Mouse (Mus musculus) left cerebral cortex, postnatal 4 days (tissue): ENCODE data around the gene Arhgap15. TPM values are rescaled to one million over a fixed set of nuclear protein-coding genes. Genes with fewer than 3 reads are reported as not detected.

ENCODE experiments used
- DNase-seq: peaks from one replicate; pipeline ENCODE4 v3.0.0-alpha.2; 2022
- intact Hi-C: fragments of 180-260 bp; cut with DNase I; formaldehyde crosslinking; loops from one replicate; pipeline ENCODE4 v1.15.1; 2025
- total RNA-seq, 2 experiments: library from RNA; stranded (reverse); gene quantifications; 2 replicates each; pipeline ENCODE4 v1.2.3; 2021

The Arhgap15 gene
- total RNA-seq, 2 experiments from 2014 or later, result 2.1 to 2.6 TPM

DNA sequence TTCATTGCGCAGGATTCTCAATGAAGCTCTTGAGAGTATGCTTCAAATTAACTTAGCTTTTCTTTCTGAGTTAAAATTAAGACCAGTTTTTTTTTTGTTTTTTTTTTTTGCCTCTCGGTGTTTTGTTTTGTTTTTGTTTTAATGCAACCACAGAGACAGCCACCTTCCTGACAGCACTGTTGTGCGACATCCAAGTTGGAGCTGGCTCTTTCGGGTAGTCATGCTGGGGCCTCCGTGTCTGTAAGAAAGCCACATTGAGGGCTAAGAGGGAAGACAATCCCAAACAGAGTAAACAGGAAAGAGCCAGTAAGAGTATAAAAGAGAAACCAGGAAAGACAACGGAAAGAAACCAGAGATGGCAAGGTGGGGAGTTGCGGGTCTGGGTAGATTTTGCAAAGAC, 399.3 kb downstream of the Arhgap15 start:
- DNase-seq, result peak; percentile 4
- intact Hi-C loops, result no loop called here

DNA sequence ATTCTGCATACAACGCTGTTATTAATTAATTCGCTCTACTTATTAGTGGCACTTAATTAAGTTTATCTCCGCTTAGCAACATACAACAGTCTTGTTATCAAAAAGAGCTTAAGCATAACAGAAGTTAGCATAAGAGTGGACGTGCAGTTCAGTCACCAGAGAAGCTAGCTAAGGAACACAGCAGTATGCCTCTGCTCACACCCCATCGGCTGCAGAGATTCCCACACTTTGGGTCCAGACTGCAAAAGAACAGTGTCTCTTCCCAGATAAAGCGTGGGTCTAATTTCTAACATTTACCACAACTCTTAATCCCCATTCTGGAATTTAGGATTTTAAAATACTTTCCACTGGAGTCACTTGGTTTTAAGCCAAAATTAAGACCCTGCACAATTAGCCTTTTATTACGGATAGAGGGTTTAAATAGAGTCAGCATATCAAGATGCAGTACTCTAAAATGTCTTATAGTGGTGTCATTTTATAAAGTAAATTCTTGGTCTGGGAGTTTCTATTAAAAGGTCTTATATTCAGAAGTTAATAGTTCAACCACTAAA, 400.0 kb downstream of the Arhgap15 start:
- DNase-seq, result no peak
- intact Hi-C loops, result no loop called here

DNA sequence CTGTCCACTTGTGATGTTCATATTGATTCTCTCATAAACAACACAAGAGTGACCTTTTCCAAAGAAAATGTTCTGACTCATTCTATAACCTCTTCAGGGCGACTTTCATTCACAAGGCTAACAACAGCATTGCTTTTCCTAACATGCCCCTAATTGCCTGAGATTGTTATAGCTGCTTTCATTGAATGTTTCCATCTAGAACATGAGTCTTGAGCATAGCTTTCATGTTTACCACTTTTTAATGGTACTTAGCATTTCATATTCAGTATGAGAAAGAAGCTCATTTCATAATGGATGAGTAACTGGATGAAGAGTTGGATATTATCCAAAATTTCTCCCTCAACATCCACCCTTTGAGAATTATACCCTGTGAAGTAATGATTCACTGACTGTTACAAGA, 403.7 kb downstream of the Arhgap15 start:
- DNase-seq, result no peak
- intact Hi-C loops, result no loop called here

DNA sequence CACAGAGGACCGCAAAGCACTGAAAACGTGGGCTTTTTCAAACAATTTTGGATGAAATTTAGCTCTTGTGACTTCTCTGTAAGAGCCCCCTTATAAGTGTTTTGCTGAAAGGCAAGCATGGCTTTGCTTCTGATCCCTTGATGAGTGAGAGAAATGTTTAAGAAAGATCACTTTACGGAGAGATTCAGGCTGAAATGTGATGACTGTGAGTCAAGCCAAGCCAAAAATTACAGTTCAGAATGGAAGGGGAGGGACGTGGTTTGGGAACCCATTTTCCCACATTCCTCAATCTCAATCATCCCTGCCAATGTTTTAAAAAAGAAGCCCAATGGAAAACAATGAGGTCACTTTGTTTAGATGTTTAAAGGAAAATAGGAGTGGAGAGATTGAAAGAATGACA, 411.7 kb downstream of the Arhgap15 start:
- DNase-seq, result no peak
- intact Hi-C loops, result no loop called here

DNA sequence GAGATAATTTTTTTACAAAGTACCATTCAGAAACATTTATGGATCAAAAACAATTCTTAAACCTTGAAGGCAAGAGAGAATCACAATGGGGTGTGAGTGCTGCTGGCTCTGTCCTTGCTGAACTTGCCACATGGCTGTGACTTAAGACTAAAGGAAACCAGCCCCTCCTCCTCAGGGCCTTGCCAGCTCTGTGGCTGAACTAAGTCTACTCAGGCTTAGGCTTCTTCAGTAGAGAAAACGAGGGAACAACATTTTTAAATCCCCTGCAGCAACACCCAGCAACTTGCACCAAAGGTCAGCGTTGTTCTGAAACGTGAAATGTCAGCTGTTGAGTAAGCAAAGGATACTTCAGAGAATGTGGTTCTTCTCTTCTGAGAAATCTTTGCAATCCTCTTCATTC, 417.2 kb downstream of the Arhgap15 start:
- intact Hi-C loops, result no loop called here
- no peak for DNase-seq

DNA sequence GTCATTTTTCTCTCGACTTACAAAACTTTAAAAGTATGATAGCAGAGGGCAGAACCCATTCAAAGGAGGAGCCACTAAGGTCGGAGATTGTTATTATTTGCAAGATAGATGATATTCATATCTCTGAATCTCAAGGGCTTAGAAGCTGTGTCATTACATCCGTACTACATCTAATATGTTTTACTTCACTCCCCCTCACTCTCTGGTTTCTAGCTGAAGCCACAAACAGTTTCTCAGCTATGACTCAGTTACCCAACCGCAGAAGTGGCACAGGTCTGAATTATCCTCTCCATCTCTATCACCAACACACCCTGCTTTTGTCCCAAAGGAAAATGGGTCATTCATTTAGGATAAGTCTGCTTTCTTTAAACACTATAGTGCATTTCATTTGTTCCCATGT, 418.1 kb downstream of the Arhgap15 start:
- no peak for DNase-seq
- intact Hi-C loops, result no loop called here

DNA sequence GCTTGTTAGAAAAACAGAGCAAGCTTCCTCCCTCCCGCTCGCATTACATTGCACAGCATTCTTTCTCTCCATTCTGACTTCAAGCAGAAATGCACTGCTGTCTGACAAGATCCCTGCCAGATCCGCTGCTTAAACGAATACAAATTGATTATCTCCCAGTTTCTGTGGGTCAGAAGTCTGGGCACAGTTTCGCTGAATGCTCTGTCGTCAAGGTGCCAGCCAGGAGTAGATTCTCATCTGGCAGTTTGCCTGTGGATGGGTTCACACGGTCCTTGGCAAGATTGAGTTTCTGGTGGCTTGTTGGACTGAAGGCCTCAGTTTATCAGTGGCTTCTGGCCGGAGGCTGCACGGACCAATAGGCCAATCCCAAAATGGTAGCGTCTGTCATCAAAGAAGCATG, 435.9 kb downstream of the Arhgap15 start:
- DNase-seq, result peak; percentile 16
- intact Hi-C loops, result no loop called here

DNA sequence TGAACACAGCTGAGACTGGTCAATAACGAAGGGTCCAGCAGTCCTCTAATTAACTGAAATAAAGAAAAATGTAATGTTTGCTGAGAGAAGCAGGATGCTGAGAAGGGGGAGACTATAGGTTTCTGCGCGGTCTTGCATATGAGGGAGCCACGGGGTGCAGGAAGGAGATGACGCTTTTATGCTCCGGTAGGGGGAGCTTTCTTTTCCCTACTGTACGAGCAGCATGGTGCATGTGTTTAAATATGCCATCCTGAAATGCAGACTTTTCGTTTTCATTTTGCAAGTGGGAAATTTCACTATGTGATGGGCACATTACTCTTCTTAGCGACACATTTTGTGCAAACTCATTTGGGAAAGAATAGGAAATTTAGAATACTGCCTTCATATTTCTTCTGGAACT, 442.1 kb downstream of the Arhgap15 start:
- intact Hi-C loops, result no loop called here
- DNase-seq, result no peak

DNA sequence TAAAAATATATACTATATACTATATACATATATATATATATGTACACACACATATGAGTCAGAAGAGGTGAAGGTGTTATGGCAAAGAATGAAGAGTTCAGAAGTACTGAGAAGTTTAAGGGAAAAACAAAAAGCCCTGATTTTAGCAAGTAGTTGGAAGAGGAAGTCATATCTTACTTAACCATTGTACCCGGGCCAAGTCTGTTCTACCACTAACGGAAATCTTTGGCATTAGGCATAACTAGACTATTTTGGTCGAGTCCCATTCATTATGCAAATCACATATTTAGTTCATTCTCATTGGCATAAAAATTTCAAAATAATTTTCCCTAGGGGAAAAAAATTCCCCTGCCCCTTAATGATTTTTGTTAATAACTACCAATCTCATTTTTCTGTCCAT, 443.4 kb downstream of the Arhgap15 start:
- intact Hi-C loops, result no loop called here
- DNase-seq, result no peak

DNA sequence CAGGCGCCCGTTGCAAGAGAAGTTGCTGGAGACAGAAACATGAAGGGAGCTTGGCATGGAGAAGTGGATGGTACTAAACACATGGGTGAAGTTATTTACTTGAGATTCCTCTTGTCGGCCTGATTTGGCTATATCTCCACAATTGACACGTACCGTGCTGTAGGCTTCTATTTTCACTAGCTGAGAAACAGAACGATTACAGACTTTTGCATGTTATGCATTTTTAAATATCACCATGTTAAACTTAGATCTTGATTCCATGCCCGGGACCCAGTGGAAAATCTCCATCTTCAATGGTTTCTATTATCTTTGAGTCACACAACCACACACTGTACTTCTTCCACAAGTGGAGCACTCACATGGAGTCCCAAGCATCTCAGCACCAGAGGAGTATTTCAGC, 466.9 kb downstream of the Arhgap15 start:
- intact Hi-C loops, result no loop called here
- no peak for DNase-seq

DNA sequence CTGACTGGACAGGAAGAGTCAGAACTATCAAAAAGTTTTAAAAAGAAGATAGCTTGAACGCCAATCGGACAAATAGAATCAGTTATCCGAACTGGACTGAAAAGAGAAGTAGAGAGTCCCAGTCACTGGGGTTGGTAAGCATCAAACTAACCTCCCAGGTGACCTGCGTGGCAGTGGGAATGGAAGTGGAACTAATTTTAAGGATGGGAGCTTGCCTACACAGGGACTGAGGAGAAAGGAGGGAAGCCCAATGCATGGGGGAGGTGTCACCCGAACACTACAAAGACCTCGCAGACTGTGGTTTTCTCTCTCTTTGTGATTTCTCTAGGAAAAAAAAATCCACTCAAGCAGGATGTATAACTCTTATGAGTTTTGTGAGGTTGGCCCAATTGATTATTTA, 469.2 kb downstream of the Arhgap15 start:
- intact Hi-C loops, result no loop called here
- DNase-seq, result no peak

DNA sequence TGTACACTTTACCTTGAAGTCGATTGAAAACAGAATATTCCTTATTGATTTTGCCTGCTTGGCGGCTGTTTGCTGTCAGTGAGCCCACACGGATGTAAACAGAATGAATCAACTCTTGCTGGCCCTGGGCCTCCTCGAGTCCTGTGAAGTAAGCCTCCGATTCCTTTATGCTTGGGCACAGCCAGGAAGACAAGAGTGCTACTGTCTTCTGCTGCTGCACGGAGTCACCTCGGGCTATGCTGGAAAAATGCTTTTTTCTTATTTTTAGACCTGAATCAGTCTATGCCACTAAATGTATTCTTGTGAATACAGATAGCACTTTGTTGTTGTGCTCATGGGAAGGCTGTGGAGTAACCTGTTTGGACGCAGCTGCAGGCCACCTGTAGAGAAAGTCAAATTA, 469.7 kb downstream of the Arhgap15 start:
- intact Hi-C loops, result no loop called here
- no peak for DNase-seq

DNA sequence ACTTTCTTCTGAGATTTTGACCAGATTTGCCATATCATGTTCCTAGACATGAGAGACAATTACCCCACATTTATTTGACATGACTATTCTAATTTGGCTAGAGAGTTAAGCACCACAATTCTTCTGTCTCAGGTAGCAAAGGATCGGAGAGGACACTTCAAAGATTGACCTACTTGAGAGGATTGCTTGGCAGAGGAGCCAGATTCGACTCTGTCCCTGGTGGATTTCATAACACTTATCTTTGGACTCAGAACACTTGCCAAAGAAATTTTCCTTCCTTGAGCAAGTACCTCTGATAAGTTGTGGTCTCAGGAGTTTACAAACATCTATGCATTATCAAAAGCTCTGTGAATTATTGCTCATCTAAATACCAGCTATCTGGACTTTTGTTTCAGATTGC, 473.1 kb downstream of the Arhgap15 start:
- DNase-seq, result no peak
- intact Hi-C loops, result no loop called here

DNA sequence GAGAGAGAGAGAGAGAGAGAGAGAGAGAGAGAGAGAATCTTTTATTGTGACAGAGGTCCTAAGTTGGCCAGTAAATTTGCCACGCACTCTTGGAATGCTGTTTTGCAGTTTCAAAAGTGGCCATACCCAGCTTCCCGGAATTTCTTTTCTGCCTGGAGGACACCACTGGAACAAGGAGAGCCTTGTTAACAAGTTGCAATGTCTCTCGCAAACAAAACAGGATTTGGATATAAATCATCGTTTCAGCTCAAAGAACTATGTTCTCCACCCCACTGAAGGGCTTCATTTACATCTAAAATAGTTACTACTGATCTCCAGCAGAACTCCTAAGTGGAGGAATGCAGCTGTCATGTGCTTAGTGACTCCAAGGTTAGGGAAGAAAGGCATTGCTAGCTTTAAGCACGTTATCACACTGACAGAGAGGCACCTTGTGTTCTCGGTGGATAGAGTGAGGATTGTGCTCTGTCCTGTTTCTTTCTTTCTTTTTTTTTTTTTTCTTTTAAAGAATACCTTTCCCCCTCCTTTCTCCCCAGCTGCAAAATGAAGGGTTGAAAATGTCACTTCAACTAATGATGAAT, 473.6 kb downstream of the Arhgap15 start:
- intact Hi-C loops, result no loop called here
- no peak for DNase-seq

DNA sequence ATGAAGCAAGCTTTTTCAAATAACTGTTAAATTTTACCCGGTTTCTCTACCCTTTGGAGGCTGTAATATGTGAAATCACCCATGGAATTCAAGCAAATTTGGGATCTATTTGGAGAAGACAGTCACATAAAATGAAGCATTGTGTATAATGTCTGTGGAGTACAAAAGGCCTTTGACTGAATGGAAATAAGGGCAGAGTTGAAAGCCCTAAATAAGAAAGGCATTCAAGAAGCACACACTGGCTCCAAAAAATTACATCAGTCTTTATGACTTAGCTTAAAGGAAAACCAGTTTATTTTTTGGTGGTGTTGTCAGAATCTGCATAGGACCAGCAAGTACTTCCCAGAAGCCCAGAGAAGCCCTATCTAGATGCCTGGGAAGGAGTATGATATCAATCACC, 486.2 kb downstream of the Arhgap15 start:
- intact Hi-C loops, result no loop called here
- no peak for DNase-seq

DNA sequence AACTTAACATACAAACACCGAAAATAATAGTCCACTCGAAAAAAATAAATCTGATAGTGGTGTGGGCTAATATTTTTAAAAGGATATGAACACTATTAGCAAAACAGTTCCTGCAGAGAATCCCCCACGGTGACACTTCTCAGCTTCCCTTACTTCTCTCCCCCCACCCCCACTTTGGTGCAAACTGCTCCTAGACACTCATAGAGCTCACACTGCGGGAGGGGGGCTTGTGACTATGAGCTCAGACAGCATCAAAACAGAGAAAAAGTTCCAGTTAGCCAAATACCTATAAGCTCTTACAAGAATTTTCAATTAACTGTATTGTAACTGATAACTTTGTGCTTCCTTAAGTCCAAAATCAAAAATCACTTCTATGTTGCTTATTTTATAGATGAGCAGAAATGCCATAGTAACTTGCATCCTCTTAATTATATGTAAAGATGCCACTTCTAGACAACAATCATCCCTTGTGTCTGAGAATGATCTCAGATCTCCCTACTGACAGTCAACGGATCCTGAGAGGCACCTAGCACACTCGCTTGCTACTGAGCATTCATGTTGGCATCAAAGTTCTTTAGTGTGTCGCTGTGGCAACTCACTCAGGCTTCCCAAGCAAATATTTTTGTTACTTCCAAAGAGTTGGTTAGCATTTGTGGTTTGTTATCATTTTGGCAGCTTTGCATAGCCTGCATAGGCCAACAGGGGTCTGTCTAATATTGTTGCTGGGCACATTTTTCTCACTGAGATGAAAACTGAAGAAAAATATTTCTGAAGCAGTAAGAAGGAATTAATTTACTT, 493.2 kb downstream of the Arhgap15 start:
- intact Hi-C loops, result no loop called here
- DNase-seq, result no peak

DNA sequence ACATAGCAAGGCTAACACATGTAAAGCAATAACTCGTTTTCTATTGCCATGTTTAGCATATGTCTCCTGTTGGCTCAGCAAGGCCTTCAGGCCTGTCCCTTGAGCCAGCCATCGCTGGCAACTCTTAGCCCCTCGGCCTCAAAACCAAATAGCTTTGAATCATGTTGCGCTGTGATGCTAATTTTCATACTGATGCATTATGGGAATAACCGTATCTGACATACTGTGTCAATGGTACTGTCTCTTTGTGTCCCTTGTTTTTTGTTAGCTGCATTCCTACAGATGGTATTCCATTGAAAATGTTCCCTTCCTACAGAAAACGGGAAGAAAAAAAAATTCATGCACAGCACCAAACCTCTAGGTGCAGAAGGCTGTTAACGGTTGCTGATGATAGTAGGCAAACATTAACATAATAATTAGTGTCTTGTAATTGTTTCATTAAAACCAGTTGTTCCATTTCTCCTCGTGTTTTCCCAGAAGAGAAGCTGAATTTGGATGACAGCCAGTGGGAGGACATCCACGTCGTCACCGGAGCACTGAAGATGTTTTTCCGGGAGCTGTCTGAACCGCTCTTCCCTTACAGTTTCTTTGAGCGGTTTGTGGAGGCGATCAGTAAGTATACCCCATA, 494.1 kb downstream of the Arhgap15 start:
- DNase-seq, result no peak
- intact Hi-C loops, result no loop called here

DNA sequence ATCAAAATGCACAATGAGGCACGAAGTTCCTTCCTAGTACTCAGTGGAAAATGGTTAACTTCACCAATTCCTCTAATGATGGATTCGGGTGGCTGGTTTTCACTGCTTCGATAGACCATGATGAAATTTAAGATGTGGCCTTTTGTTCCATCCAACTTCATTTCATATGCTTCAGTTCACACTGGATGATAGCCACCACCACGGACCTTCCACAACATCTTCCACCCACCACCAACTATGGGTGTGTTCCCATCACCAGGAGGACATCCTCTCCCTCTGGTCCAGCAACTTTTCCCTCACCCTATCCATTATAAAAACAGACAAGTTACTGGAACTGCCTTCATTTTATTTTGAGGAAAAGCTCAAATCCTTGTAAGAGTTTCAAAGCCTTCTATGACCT, 506.7 kb downstream of the Arhgap15 start:
- DNase-seq, result no peak
- intact Hi-C loops, result no loop called here

DNA sequence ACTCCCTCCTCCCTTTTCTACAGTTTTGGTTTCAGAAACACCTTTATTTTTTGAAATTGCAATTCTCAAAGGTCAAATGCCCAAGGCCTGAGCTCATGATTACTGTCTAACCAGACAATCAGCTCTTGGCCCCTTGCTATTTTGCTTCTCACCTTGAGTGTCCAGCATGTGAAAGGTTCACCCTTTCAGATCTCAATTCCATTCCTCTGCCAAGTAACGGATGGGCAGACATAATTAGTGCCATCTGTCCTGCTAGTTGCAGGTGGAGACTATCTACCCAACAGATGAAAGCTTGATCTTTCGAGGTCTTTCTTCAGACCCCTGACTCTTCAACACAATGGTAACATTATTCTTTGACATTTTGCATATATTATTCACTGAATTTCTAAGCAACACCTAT, 509.3 kb downstream of the Arhgap15 start:
- DNase-seq, result peak; percentile 13

DNA sequence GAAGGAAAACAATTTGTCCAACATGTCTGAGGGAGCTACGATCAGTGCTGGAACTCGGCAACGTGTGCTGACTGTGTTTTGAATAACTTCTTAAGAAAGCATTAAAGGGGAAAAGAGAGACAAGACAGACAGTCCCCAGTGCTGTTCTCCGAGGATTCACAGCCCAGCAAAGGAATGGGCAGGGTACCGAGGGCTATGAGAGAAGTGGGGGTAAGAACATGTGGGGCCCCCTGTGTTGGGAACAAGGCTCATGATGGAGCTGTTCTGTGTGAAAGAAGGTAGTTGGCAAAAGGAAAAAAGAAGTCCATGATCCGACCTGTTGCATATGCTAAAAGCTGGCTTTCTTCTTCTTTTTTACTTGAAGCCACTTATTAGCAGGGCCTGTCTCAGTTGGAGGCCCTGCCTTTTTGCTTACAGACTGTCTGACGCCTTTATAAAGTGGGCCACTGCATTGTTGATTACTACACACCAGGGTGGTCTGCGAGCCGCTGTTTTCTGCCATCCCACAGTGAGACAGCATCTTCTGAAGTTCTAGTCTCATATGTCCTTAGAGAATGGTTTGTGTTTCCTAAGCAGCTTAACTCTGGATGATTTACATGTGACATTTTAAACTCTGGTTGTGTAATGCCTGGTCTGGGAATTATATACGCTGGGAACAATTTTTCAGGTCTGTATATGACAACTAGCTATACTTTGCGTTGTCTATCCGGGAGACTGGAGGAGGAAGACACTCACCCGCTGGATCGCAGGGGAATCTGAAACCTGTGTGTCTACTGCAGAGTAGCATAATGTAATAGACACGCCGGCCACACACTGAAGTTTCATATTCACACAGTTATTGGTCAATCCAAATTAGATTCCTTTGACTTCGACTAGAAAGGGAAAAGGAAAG, 523.1 kb downstream of the Arhgap15 start:
- no peak for DNase-seq
- intact Hi-C loops, result no loop called here

More for the DNA sequence above, 509.3 kb downstream of the Arhgap15 start:
- intact Hi-C loops, result no loop called here

DNA sequence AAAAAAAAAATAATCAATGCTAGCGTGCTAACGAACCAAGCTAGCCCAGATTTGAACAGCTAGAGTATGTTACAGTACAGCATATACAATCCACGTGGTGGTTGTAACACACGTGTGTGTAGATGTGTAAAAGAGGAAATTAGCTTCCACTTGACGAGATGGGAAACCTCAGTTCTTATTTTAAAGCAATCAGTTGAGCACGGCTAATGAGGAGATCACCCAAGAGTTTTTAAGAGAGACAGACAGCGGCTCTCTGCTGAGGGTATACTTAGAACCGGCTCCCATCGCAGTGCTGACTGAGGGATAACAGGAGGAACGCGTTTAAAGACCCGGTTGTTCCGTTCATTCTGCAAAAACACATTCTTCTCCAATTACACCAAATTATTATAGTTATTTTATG, 524.0 kb downstream of the Arhgap15 start:
- DNase-seq, result no peak
- intact Hi-C loops, result no loop called here
